Mouse (Mus musculus): ENCODE measurements around the gene Lonp2.
A peak's percentile ranks its signal among the peaks of the same experiment; 100 is the strongest.

GRCm38 (mm10) chr8:86623911-86624731 is at the start of gene Lonp2:
- TF ChIP-seq POLR2A (IDR thresholded peaks at IDR 0.05; ENCODE audit: low read depth, low read length) (peak; percentile 82), CTCF (IDR thresholded peaks at IDR 0.05; ENCODE audit: borderline replicate concordance, insufficient read depth, low read length) (no peak)

All from embryonic fibroblast, embryonic 13.5 days (primary cell).